Mouse (Mus musculus) CH12.LX (cell line): ENCODE measurements around the gene Capn3. TPM values are rescaled to one million over a fixed set of nuclear protein-coding genes. Genes with fewer than 3 reads are reported as not detected.

Experiments used
- DNase-seq: peaks from one replicate; pipeline ENCODE4 v3.0.0-alpha.2; 2013; ENCODE audit errors: extremely low read depth
- H3K27ac ChIP-seq: 2 replicates; pipeline ENCODE4 v1.5.1; 2012; ENCODE audit warnings: low read depth, mild to moderate bottlenecking, control low read depth, moderate library complexity; ENCODE audit not compliant: insufficient read depth
- H3K27me3 ChIP-seq: replicated peaks from 2 replicates; pipeline ENCODE3; 2012; ENCODE audit warnings: inconsistent platforms
- H3K36me3 ChIP-seq, 2 experiments: replicated peaks in 1 of 2; 2 replicates each; pipeline versions ENCODE3 to v1.6.1; 2012; ENCODE audit warnings: inconsistent platforms in 1 of 2, low read length in 1 of 2, mild to moderate bottlenecking in 1 of 2, mixed read lengths in 1 of 2, moderate library complexity in 1 of 2; ENCODE audit not compliant: control insufficient read depth in 1 of 2, insufficient read depth in 1 of 2
- H3K4me1 ChIP-seq, 2 experiments: 2 replicates each; pipeline ENCODE4 v1.6.1; 2012; ENCODE audit warnings: inconsistent platforms in 1 of 2, moderate library complexity in 1 of 2; ENCODE audit not compliant: insufficient read depth in 2 of 2, control insufficient read depth in 1 of 2
- H3K4me2 ChIP-seq: 2 replicates; pipeline ENCODE4 v1.6.1; 2012; ENCODE audit warnings: low read depth, mild to moderate bottlenecking, control low read depth; ENCODE audit not compliant: poor library complexity, insufficient read depth, severe bottlenecking
- H3K4me3 ChIP-seq, 3 experiments: fragments of 150-350 bp in 1 of 3; sonication (generic) in 1 of 3; replicated peaks in 1 of 3; 2 replicates each; pipeline versions ENCODE3 to v1.5.1; 2011 to 2012; ENCODE audit warnings: low read depth in 2 of 3, low read length in 2 of 3, mild to moderate bottlenecking in 2 of 3, moderate library complexity in 2 of 3, control low read depth in 1 of 3, improper control_type of control experiment in 1 of 3, inconsistent platforms in 1 of 3, mixed read lengths in 1 of 3; ENCODE audit not compliant: poor library complexity in 1 of 3
- H3K79me2 ChIP-seq: replicated peaks from 2 replicates; pipeline ENCODE4 v1.6.1; 2012; ENCODE audit warnings: mild to moderate bottlenecking, moderate library complexity; ENCODE audit not compliant: control insufficient read depth, poor library complexity, insufficient read depth, severe bottlenecking; ENCODE audit errors: extremely low read depth
- H3K9ac ChIP-seq: 2 replicates; pipeline ENCODE4 v1.6.1; 2012; ENCODE audit warnings: low read depth, mild to moderate bottlenecking, control low read depth, moderate library complexity; ENCODE audit not compliant: insufficient read depth
- H3K9me3 ChIP-seq: replicated peaks from 2 replicates; pipeline ENCODE3; 2012; ENCODE audit warnings: low read length, inconsistent platforms, mixed read lengths
- BHLHE40 ChIP-seq: IDR thresholded peaks from 2 replicates; pipeline ENCODE4 v1.6.1; 2011; ENCODE audit warnings: mild to moderate bottlenecking, low read depth, low read length, improper control_type of control experiment
- CHD2 ChIP-seq: IDR thresholded peaks from 2 replicates; pipeline ENCODE4 v1.6.1; 2011; ENCODE audit warnings: low read length, improper control_type of control experiment
- CTCF ChIP-seq, 2 experiments: IDR thresholded peaks in 1 of 2; conservative IDR thresholded peaks in 1 of 2; 2 replicates each; pipeline ENCODE4 v1.5.1; 2011 to 2012; ENCODE audit warnings: low read depth in 2 of 2, low read length in 2 of 2, improper control_type of control experiment in 1 of 2, inconsistent platforms in 1 of 2, mild to moderate bottlenecking in 1 of 2, moderate library complexity in 1 of 2
- ELF1 ChIP-seq: IDR thresholded peaks from 2 replicates; pipeline ENCODE4 v1.6.1; 2014; ENCODE audit warnings: low read depth, mild to moderate bottlenecking, inconsistent platforms, low read length, improper control_type of control experiment
- EP300 ChIP-seq: IDR thresholded peaks from 2 replicates; pipeline ENCODE4 v1.6.1; 2011; ENCODE audit warnings: low read length, improper control_type of control experiment
- ETS1 ChIP-seq: conservative IDR thresholded peaks from 2 replicates; pipeline ENCODE4 v1.6.1; 2012; ENCODE audit warnings: low read depth, mild to moderate bottlenecking, inconsistent platforms, low read length, improper control_type of control experiment, moderate library complexity
- HCFC1 ChIP-seq: IDR thresholded peaks from 2 replicates; pipeline ENCODE4 v1.6.1; 2012; ENCODE audit warnings: low read depth, mild to moderate bottlenecking, inconsistent platforms, low read length, improper control_type of control experiment
- JUN ChIP-seq: IDR thresholded peaks from 2 replicates; pipeline ENCODE4 v1.6.1; 2011; ENCODE audit warnings: low read depth, mild to moderate bottlenecking, low read length, improper control_type of control experiment, moderate library complexity; ENCODE audit not compliant: insufficient read depth
- KAT2A ChIP-seq: IDR thresholded peaks from 2 replicates; pipeline ENCODE4 v1.6.1; 2012; ENCODE audit warnings: low read length, improper control_type of control experiment, inconsistent platforms; ENCODE audit not compliant: insufficient replicate concordance
- MAFK ChIP-seq: IDR thresholded peaks from 2 replicates; pipeline ENCODE4 v1.6.1; 2011; ENCODE audit warnings: low read length, improper control_type of control experiment; ENCODE audit not compliant: insufficient replicate concordance
- MXI1 ChIP-seq: IDR thresholded peaks from 2 replicates; pipeline ENCODE4 v1.6.1; 2011; ENCODE audit warnings: mild to moderate bottlenecking, low read depth, low read length, improper control_type of control experiment
- MYC ChIP-seq: IDR thresholded peaks from 2 replicates; pipeline ENCODE4 v1.6.1; 2011; ENCODE audit warnings: low read depth, mild to moderate bottlenecking, improper control_type of control experiment, low read length
- NELFE ChIP-seq: IDR thresholded peaks from 2 replicates; pipeline ENCODE4 v1.6.1; 2011; ENCODE audit warnings: low read depth, low read length, improper control_type of control experiment
- NRF1 ChIP-seq: IDR thresholded peaks from 2 replicates; pipeline ENCODE4 v1.6.1; 2014; ENCODE audit warnings: low read depth, mild to moderate bottlenecking, inconsistent platforms, low read length, improper control_type of control experiment, moderate library complexity
- PAX5 ChIP-seq: IDR thresholded peaks from 2 replicates; pipeline ENCODE4 v1.6.1; 2012; ENCODE audit warnings: low read length, inconsistent platforms, mixed read lengths
- POLR2A ChIP-seq: IDR thresholded peaks from 2 replicates; pipeline ENCODE4 v1.6.1; 2011; ENCODE audit warnings: low read depth, mild to moderate bottlenecking, improper control_type of control experiment, low read length
- POLR2AphosphoS2 ChIP-seq: IDR thresholded peaks from 2 replicates; pipeline ENCODE4 v1.6.1; 2011; ENCODE audit warnings: low read depth, low read length, improper control_type of control experiment
- SIN3A ChIP-seq: IDR thresholded peaks from 2 replicates; pipeline ENCODE4 v1.6.1; 2012; ENCODE audit warnings: low read length, improper control_type of control experiment, inconsistent platforms
- SMC3 ChIP-seq: IDR thresholded peaks from 2 replicates; pipeline ENCODE4 v1.6.1; 2011; ENCODE audit warnings: low read depth, low read length, improper control_type of control experiment
- TCF12 ChIP-seq: IDR thresholded peaks from 2 replicates; pipeline ENCODE4 v1.6.1; 2014; ENCODE audit warnings: low read depth, mild to moderate bottlenecking, inconsistent platforms, low read length, improper control_type of control experiment
- UBTF ChIP-seq: IDR thresholded peaks from 2 replicates; pipeline ENCODE4 v1.6.1; 2012; ENCODE audit warnings: low read depth, mild to moderate bottlenecking, inconsistent platforms, low read length, improper control_type of control experiment, moderate library complexity
- USF2 ChIP-seq: conservative IDR thresholded peaks from 2 replicates; pipeline ENCODE4 v1.6.1; 2011; ENCODE audit warnings: low read depth, low read length, improper control_type of control experiment
- ZC3H11A ChIP-seq: IDR thresholded peaks from 2 replicates; pipeline ENCODE4 v1.6.1; 2012; ENCODE audit warnings: low read depth, mild to moderate bottlenecking, inconsistent platforms, low read length, improper control_type of control experiment
- ZMIZ1 ChIP-seq: IDR thresholded peaks from 2 replicates; pipeline ENCODE4 v1.6.1; 2012; ENCODE audit warnings: low read depth, mild to moderate bottlenecking, inconsistent platforms, low read length, improper control_type of control experiment
- ZNF384 ChIP-seq: IDR thresholded peaks from 2 replicates; pipeline ENCODE4 v1.6.1; 2012; ENCODE audit warnings: low read depth, low read length, improper control_type of control experiment, inconsistent platforms
- dilution Hi-C: fragments of 300-500 bp; cut with MboI; formaldehyde crosslinking; loops from 2 replicates; pipeline ENCODE4 v1.14.3; 2020; ENCODE audit warnings: low sequenced_read_pairs; ENCODE audit not compliant: extremely low pct_unique_long_range_greater_than_20kb, extremely low pct_ligation_motif_present
- in situ Hi-C: fragments of 300-500 bp; cut with MboI; formaldehyde crosslinking; loops from 3 replicates; pipeline ENCODE4 v1.14.3; 2019; ENCODE audit warnings: low sequenced_read_pairs, low pct_ligation_motif_present, low pct_unique_long_range_greater_than_20kb, mixed read lengths
- polyA plus RNA-seq: library from polyadenylated mRNA; unstranded; fragments of >175 nt; gene quantifications from 2 replicates; pipeline ENCODE4 v1.2.1, GENCODE M21; 2012; ENCODE audit warnings: low read depth; ENCODE audit not compliant: insufficient read length
- total RNA-seq, 2 experiments: library from RNA; depleted of rRNA; stranded (reverse); fragments of 300-350 nt in 1 of 2; fragments of >200 nt in 1 of 2; gene quantifications; 2 replicates each; pipeline ENCODE4 v1.2.3; 2012 to 2014

Capn3 gene
- total and polyA plus RNA-seq, 3 experiments: 3.2 to 7.4 (median 7.2) TPM

DNA sequence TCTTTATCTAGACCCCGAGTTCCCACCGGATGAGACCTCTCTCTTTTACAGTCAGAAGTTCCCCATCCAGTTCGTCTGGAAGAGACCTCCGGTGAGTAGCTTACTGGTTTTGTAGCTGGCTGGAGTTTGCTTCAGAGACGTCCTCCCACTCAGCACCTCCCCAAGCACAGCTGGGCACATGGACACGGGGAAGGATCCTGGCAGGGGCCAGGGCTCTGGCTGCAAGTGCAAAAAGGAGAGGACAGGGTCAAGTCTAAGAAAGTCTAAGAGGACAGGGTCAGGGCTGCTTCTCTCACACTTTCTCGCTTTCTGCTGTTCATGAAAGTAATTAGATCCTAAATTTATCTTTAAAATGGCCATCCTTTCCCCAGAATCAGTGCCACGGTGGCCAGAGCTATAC lies 8.3 kb downstream of the Capn3 start:
- no peak overlapping the region for H3K9ac ChIP-seq
- dilution Hi-C loops: no loop called here
- no peaks in the 10 kb centered on the region for H3K79me2 ChIP-seq
- no peak overlapping the region for H3K27ac ChIP-seq
- no peak overlapping the region for H3K4me2 ChIP-seq
- H3K4me1 ChIP-seq: peaks cover 0 to 13% of the 10 kb centered on the region in 2 experiments; a peak in 1 of 4 replicates
- H3K4me3 ChIP-seq: no peak overlapping the region
- TF ChIP-seq MXI1 (no peak), POLR2AphosphoS2 (no peak), NRF1 (no peak), BHLHE40 (no peak), USF2 (no peak), KAT2A (no peak), CTCF (conservative IDR thresholded peaks at IDR 0.05 in 1 of 2, IDR thresholded peaks at IDR 0.05 in 1 of 2; ENCODE audit: low read depth in 2 of 2, low read length in 2 of 2) (no peak), ELF1 (no peak), ETS1 (no peak), PAX5 (no peak), SMC3 (no peak), UBTF (no peak), ZNF384 (no peak), HCFC1 (no peak), MAFK (no peak), JUN (no peak), EP300 (no peak), MYC (no peak), NELFE (no peak), POLR2A (no peak)
- TF ChIP-seq, all 38 proteins: peak for 0
- no peaks in the 10 kb centered on the region for H3K27me3 ChIP-seq
- in situ Hi-C loops: loop anchor here (10.0 to 25.0 kb wide), 2 partner anchors 411 to 648 kb away; partner anchors contain the start of gene Tgm7
- H3K9me3 ChIP-seq: no peaks in the 10 kb centered on the region
- DNase-seq: no peak
- peaks cover 0 to 12% of the 10 kb centered on the region in 2 experiments for H3K36me3 ChIP-seq

DNA sequence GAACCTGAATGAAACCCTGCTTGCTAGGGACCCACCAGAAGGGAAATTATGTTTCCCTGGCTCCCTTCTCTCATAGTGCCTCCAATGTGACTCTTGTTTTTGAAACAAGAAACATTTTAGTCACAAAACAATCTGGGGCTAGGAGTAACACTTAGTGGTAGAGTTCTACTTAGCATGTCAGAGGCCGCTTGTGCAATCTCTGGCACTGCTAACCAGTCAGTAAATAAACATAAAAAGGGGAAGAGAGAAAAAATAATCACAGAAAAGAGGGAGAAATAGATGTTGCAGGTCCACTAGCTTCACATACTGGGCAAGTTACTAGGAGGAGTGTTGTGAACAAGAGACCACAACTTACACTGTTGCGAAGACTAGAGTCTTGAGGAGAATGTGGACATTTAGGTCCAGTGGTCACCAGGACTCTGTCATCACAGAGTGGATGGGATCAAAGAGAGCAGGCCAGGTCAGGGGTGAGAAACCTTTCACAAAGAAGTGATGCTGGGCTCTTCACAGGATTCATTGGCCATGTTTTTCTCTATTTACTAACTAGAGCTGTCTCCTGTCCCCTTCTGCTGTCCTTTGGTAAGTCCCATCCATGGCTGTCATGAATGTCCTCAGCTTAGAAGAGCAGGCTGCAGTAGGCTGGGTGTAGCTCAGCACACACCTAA lies 9.0 kb downstream of the Capn3 start:
- dilution Hi-C loops: no loop called here
- H3K27me3 ChIP-seq: no peaks in the 10 kb centered on the region
- no peak overlapping the region for H3K27ac ChIP-seq
- H3K4me3 ChIP-seq: no peak overlapping the region
- in situ Hi-C loops: loop anchor here (10.0 to 25.0 kb wide), 2 partner anchors 410 to 647 kb away; partner anchors contain the start of gene Tgm7
- no peaks in the 10 kb centered on the region for H3K9me3 ChIP-seq
- no peaks in the 10 kb centered on the region for H3K79me2 ChIP-seq
- no peak overlapping the region for H3K9ac ChIP-seq
- TF ChIP-seq CHD2 (no peak), NELFE (no peak), MAFK (no peak), SIN3A (no peak), ZC3H11A (no peak), ZMIZ1 (no peak), POLR2AphosphoS2 (no peak), ZNF384 (no peak), TCF12 (no peak), MYC (no peak), SMC3 (no peak), UBTF (no peak)
- TF ChIP-seq, all 38 proteins: peak for 0
- Histone ChIP-seq H3K4me1 (peaks cover 6 to 21% of the 10 kb centered on the region in 2 experiments), H3K36me3 (peaks cover 0 to 10% of the 10 kb centered on the region in 2 experiments), H3K4me2 (no peak overlapping the region)
- DNase-seq: no peak
